Mouse (Mus musculus) G1E (cell line): ENCODE results near the gene Aurkb.

Source experiments
- CTCF ChIP-seq: IDR thresholded peaks from 2 replicates; pipeline ENCODE4 v1.5.1; 2012; ENCODE audit warnings: low read depth, low read length, inconsistent platforms, mixed read lengths
- GATA1 ChIP-seq: IDR thresholded peaks from 2 replicates; pipeline ENCODE4 v1.6.1; 2012; ENCODE audit warnings: borderline replicate concordance, low read length, inconsistent platforms, mixed read lengths
- TAL1 ChIP-seq: conservative IDR thresholded peaks from 2 replicates; pipeline ENCODE4 v1.6.1; 2012; ENCODE audit warnings: low read depth, low read length, inconsistent platforms, mixed read lengths

DNA sequence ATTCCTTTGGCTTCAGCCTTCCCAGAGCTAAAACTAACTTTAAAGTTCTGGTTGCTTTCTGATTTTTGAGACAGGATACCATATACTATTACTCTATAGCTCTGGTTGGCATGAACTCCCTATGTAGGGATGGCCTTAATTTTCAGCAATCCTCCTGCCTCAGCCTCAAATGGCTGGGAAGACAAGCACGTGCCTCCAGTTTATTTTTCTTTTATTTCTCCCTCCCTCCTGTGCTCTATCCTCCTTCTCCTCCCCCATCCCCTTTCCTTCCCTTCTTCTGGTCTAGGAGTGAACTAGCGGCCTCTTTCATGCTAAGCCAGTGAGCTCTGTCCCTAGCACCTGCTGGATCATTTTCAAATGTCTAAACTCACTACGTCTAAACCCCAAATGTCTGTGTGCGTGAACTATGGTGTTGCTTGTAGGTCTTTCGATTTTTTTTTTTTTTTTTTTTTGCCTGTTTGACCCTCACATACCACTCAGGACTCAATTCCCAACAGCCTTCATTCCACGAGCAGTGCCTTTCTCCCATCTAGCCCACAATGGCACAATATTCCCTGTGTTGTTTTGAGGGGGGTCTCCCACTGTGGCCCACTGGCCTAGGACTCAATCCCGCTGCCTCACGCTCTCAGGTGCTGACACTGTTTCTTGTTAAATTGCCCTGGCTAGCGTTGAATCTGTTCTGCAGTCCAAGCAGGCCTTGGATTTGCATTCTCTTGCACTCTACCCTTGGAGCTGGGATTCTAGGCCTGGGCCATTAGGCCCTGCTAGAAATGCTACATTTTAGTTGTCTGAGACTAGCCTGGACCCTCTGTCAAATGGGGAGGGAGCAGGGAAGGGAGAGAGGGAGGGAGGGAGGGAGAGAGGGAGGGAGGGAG lies 19.0 kb downstream of the Aurkb start:
- no peak for TF ChIP-seq CTCF
- TF ChIP-seq GATA1: no peak
- no peak for TF ChIP-seq TAL1
